ENCODE assay signal across 26 mouse cellular contexts in genomic region chr12:104033752-104034151, GRCm38 (mm10). TPM values are rescaled to one million over a fixed set of nuclear protein-coding genes. Genes with fewer than 3 reads are reported as not detected.
DNase-seq lines count a peak whose midpoint lies in the region; ATAC-seq and TF ChIP-seq lines count a peak whose summit lies in the region.
"Had no signal": no experiment of that assay in that cellular context is flagged by ENCODE, and none has a peak within 500 bp of the region (broad histone marks: within the 10 kb centered on the region; RNA-seq: fewer than 3 reads in every experiment).

No protein-coding gene starts in this region.

- no peaks in the 10 kb centered on the region; the same call in 1 of the 2 replicates for H3K36me3 ChIP-seq in liver, adult 2 months (ENCODE audit: control insufficient read depth, insufficient read depth, low read length)
- H3K36me3 ChIP-seq in liver, embryonic 13.5 days: no peaks in the 10 kb centered on the region
- H3K36me3 ChIP-seq in liver, embryonic 16.5 days (ENCODE audit: control insufficient read depth, insufficient read depth): no peaks in the 10 kb centered on the region
- no peaks in the 10 kb centered on the region for H3K36me3 ChIP-seq in myocyte (ENCODE audit: control insufficient read depth, insufficient read depth)
- H3K36me3 ChIP-seq: embryonic facial prominence, embryonic 10.5 days; embryonic facial prominence, embryonic 12.5 days; forebrain, embryonic 15.5 days had no signal

- peaks cover 5% of the 10 kb centered on the region; the same call in 1 of the 2 replicates for H3K79me2 ChIP-seq in liver, adult 2 months (ENCODE audit: control insufficient read depth, insufficient read depth, low read length)
- H3K79me2 ChIP-seq in myocyte (ENCODE audit: control insufficient read depth, insufficient read depth): no peaks in the 10 kb centered on the region

- 33% methylated on average over 1 of the region's 1 CpGs for WGBS in liver, adult 2 months
- 78% methylated on average over 1 of the region's 1 CpGs for WGBS in liver, embryonic 13.5 days (ENCODE audit: insufficient replicate concordance)
- 75% methylated on average over 1 of the region's 1 CpGs for WGBS in liver, embryonic 16.5 days (ENCODE audit: insufficient replicate concordance)

- TF ChIP-seq CTCF in liver, adult 2 months (IDR thresholded peaks at IDR 0.05; ENCODE audit: low read depth, low read length): no peak

- 0 out of 2 replicates have a peak, but pooled peaks cover 2% of the 10 kb centered on the region for H3K9me3 ChIP-seq in liver, embryonic 13.5 days (replicated peaks)
- H3K9me3 ChIP-seq in liver, embryonic 16.5 days (replicated peaks; ENCODE audit: control insufficient read depth, low read length): no peaks in the 10 kb centered on the region; the same call in 1 of the 2 replicates
- H3K9me3 ChIP-seq: embryonic facial prominence, embryonic 10.5 days; embryonic facial prominence, embryonic 12.5 days; forebrain, embryonic 13.5 days; forebrain, embryonic 15.5 days had no signal

- H3ac ChIP-seq in myocyte (ENCODE audit: control insufficient read depth, insufficient read length): no peak overlapping the region

- H3K4me2 ChIP-seq in liver, embryonic 13.5 days: no peak overlapping the region
- H3K4me2 ChIP-seq in liver, embryonic 16.5 days (ENCODE audit: low read depth, low read length): no peak overlapping the region
- peak overlapping the region; percentile 22 for H3K4me2 ChIP-seq in myocyte (ENCODE audit: low read depth)
- H3K4me2 ChIP-seq: embryonic facial prominence, embryonic 12.5 days; forebrain, embryonic 13.5 days; forebrain, embryonic 15.5 days had no signal

- peak overlapping the region; percentile 64 for H3K9ac ChIP-seq in liver, adult 2 months (ENCODE audit: low read depth, low read length)
- H3K9ac ChIP-seq in liver, embryonic 13.5 days: no peak overlapping the region
- H3K9ac ChIP-seq in liver, embryonic 16.5 days (ENCODE audit: low read depth, low read length): no peak overlapping the region
- H3K9ac ChIP-seq: embryonic facial prominence, embryonic 12.5 days; forebrain, embryonic 13.5 days; forebrain, embryonic 15.5 days had no signal

- TF ChIP-seq POLR2A in liver, adult 2 months (IDR thresholded peaks at IDR 0.05; ENCODE audit: extremely low read depth, insufficient read depth, low read length): no peak
- TF ChIP-seq POLR2A in myocyte (IDR thresholded peaks at IDR 0.05; ENCODE audit: insufficient read length, low read depth): no peak

- intact Hi-C loops in gastrocnemius, postnatal 14 days (cut with DNase I; ENCODE audit: low total_unique reads): no loop called here

- peak; percentile 93 for DNase-seq in liver, adult 2 months (ENCODE audit: extremely low read depth, low read depth, low spot score)
- DNase-seq in liver: no peak
- no peak for DNase-seq in liver, embryonic 13.5 days
- DNase-seq in thymus, adult 18-20 months: no peak
- no peak for DNase-seq in gastrocnemius, postnatal 14 days
- DNase-seq: adrenal gland, adult 2 months; adrenal gland, postnatal 10 days; adrenal gland, postnatal 25 days; B cell, adult 2 months; cerebellum, adult 11-12 months; cerebellum, adult 2 months; cerebellum, adult 9-10 months; cerebellum, postnatal 10 days; cerebellum, postnatal 25 days had no signal

- ATAC-seq in liver, embryonic 13.5 days (ENCODE audit: low read depth): peak; percentile 47; the same call in 1 of the 2 replicates
- ATAC-seq in liver, embryonic 16.5 days (ENCODE audit: low read depth): peak; percentile 71
- ATAC-seq: forebrain, embryonic 13.5 days; forebrain, embryonic 15.5 days had no signal

- peak overlapping the region; percentile 92 for H3K27ac ChIP-seq in liver, adult 2 months (replicated peaks; ENCODE audit: insufficient read depth, low read depth, low read length)
- no peak overlapping the region for H3K27ac ChIP-seq in liver, embryonic 13.5 days
- H3K27ac ChIP-seq in liver, embryonic 16.5 days (ENCODE audit: low read length): peak overlapping the region; percentile 33; the same call in 1 of the 2 replicates
- H3K27ac ChIP-seq: embryonic facial prominence, embryonic 10.5 days; embryonic facial prominence, embryonic 12.5 days; forebrain, embryonic 13.5 days; forebrain, embryonic 15.5 days had no signal

- no peaks in the 10 kb centered on the region for H3K27me3 ChIP-seq in liver, adult 2 months (ENCODE audit: control insufficient read depth, insufficient read depth, low read length)
- H3K27me3 ChIP-seq in liver, embryonic 13.5 days: no peaks in the 10 kb centered on the region
- no peaks in the 10 kb centered on the region for H3K27me3 ChIP-seq in liver, embryonic 16.5 days (ENCODE audit: control insufficient read depth, insufficient read depth, low read depth, low read length)
- H3K27me3 ChIP-seq in myocyte (ENCODE audit: control insufficient read depth, insufficient read depth, insufficient read length): no peaks in the 10 kb centered on the region
- H3K27me3 ChIP-seq: embryonic facial prominence, embryonic 12.5 days; forebrain, embryonic 13.5 days; forebrain, embryonic 15.5 days had no signal

- H3K4me3 ChIP-seq in liver, adult 2 months (ENCODE audit: insufficient read depth, low read depth, low read length): no peak overlapping the region
- H3K4me3 ChIP-seq in liver, embryonic 13.5 days (replicated peaks): no peak overlapping the region
- no peak overlapping the region for H3K4me3 ChIP-seq in liver, embryonic 16.5 days (ENCODE audit: low read depth, low read length)
- no peak overlapping the region for H3K4me3 ChIP-seq in myocyte
- H3K4me3 ChIP-seq: embryonic facial prominence, embryonic 10.5 days; embryonic facial prominence, embryonic 12.5 days; forebrain, embryonic 13.5 days; forebrain, embryonic 15.5 days had no signal

- H3K4me1 ChIP-seq in liver, adult 2 months (ENCODE audit: control insufficient read depth, insufficient read depth, low read length): peaks cover 13% of the 10 kb centered on the region
- no peaks in the 10 kb centered on the region for H3K4me1 ChIP-seq in liver, embryonic 13.5 days (replicated peaks)
- no peaks in the 10 kb centered on the region for H3K4me1 ChIP-seq in liver, embryonic 16.5 days (ENCODE audit: control insufficient read depth, low read depth, low read length)
- H3K4me1 ChIP-seq: embryonic facial prominence, embryonic 10.5 days; embryonic facial prominence, embryonic 12.5 days; forebrain, embryonic 13.5 days; forebrain, embryonic 15.5 days had no signal

TF ChIP-seq in myocyte, 11 proteins besides CTCF, POLR2A, EP300 and RAD21:
- TF ChIP-seq TCF3 (IDR thresholded peaks at IDR 0.05; ENCODE audit: insufficient read length, low read depth): no peak
- TF ChIP-seq MAX (IDR thresholded peaks at IDR 0.05; ENCODE audit: low read depth): no peak
- no peak for TF ChIP-seq REST (IDR thresholded peaks at IDR 0.05; ENCODE audit: insufficient read depth, insufficient read length)
- no peak for TF ChIP-seq E2F4 (IDR thresholded peaks at IDR 0.05; ENCODE audit: insufficient read depth)
- no peak for TF ChIP-seq MYOG (IDR thresholded peaks at IDR 0.05; ENCODE audit: control insufficient read depth in 1 of 3, insufficient read depth in 1 of 3, insufficient read length in 2 of 3, low read depth in 2 of 3)
- no peak for TF ChIP-seq TCF12 (IDR thresholded peaks at IDR 0.05; ENCODE audit: insufficient read depth, poor library complexity, severe bottlenecking)
- no peak for TF ChIP-seq MYOD1 (IDR thresholded peaks at IDR 0.05; ENCODE audit: control insufficient read depth in 1 of 3, insufficient read length in 2 of 3, low read depth in 2 of 3)
- TF ChIP-seq USF1 (IDR thresholded peaks at IDR 0.05; ENCODE audit: low read depth): no peak
- no peak for TF ChIP-seq POLR2AphosphoS2 (IDR thresholded peaks at IDR 0.05; ENCODE audit: insufficient read length, low read depth)
- no peak for TF ChIP-seq CEBPB (IDR thresholded peaks at IDR 0.05; ENCODE audit: insufficient read depth, poor library complexity, severe bottlenecking)
- TF ChIP-seq SRF (IDR thresholded peaks at IDR 0.05; ENCODE audit: control insufficient read depth, insufficient read length, low read depth): no peak

RNA-seq across cellular contexts. Expression of gene Serpina12, which starts 10.5 kb away (rescaled TPM):
- total RNA-seq in liver, adult 2 months (2014; rRNA removed): 0.20 and 3.6 TPM in 2 replicates
- polyA plus RNA-seq in liver, adult 2 months (2012; rRNA removed): 0.56 and 1.8 TPM in 2 replicates
- 0.06 TPM in 1 of 2 replicates, not detected in the other for polyA plus RNA-seq in liver, embryonic 13.5 days (2015; fragmentation: Nextera tagmentation; extraction: Ambion mirVana)
- polyA plus RNA-seq in liver, embryonic 16.5 days (2015; fragmentation: Nextera tagmentation; extraction: Ambion mirVana): 0.07 TPM in 1 of 2 replicates, not detected in the other
- polyA plus RNA-seq in myocyte (2012; fragmentation: generic; extraction: Trizol): 0.16 TPM
- total RNA-seq in gastrocnemius, postnatal 14 days (2021): not detected
- polyA plus RNA-seq: brain, embryonic 14.5 days; cortical plate, adult 2 months; embryonic facial prominence, embryonic 10.5 days; embryonic facial prominence, embryonic 12.5 days; embryonic facial prominence, embryonic 14.5 days; forebrain, embryonic 11.5 days; forebrain, embryonic 13.5 days; forebrain, embryonic 15.5 days had no signal

RNA-seq across cellular contexts. Expression of gene Serpina9, which starts 20.2 kb away (rescaled TPM):
- 0.18 and 0.34 TPM in 2 replicates for total RNA-seq in liver, adult 2 months (2014; rRNA removed)
- 0.11 and 1.3 TPM in 2 replicates for polyA plus RNA-seq in liver, adult 2 months (2012; rRNA removed)
- polyA plus RNA-seq in liver, embryonic 13.5 days (2015; fragmentation: Nextera tagmentation; extraction: Ambion mirVana): not detected in 2 replicates
- polyA plus RNA-seq in liver, embryonic 16.5 days (2015; fragmentation: Nextera tagmentation; extraction: Ambion mirVana): not detected in 2 replicates
- polyA plus RNA-seq in myocyte (2012; fragmentation: generic; extraction: Trizol): 0.14 TPM
- not detected for total RNA-seq in gastrocnemius, postnatal 14 days (2021)
- total RNA-seq: adrenal gland, adult 2 months; adrenal gland, postnatal 25 days; MEL had no signal
- polyA plus RNA-seq: adrenal gland, adult 2 months; embryonic facial prominence, embryonic 10.5 days; forebrain, embryonic 11.5 days; forebrain, embryonic 13.5 days; forebrain, embryonic 15.5 days had no signal

RNA-seq across cellular contexts. Expression of gene Serpina11, which starts 44.0 kb away (rescaled TPM):
- 47.7 and 49.9 TPM in 2 replicates for total RNA-seq in liver, adult 2 months (2014; rRNA removed)
- polyA plus RNA-seq in liver, adult 2 months (2012; rRNA removed): 107 and 114 TPM in 2 replicates
- 5.0 and 5.4 TPM in 2 replicates for polyA plus RNA-seq in liver, embryonic 13.5 days (2015; fragmentation: Nextera tagmentation; extraction: Ambion mirVana)
- polyA plus RNA-seq in liver, embryonic 16.5 days (2015; fragmentation: Nextera tagmentation; extraction: Ambion mirVana): 23.6 and 23.7 TPM in 2 replicates
- 0.10 TPM for polyA plus RNA-seq in myocyte (2012; fragmentation: generic; extraction: Trizol)
- total RNA-seq in gastrocnemius, postnatal 14 days (2021): not detected
- total RNA-seq: adrenal gland, postnatal 25 days; ES-E14 had no signal
- polyA plus RNA-seq: brain, embryonic 14.5 days; cortical plate, adult 2 months; embryonic facial prominence, embryonic 10.5 days; embryonic facial prominence, embryonic 12.5 days; embryonic facial prominence, embryonic 14.5 days; forebrain, embryonic 11.5 days; forebrain, embryonic 13.5 days; forebrain, embryonic 15.5 days had no signal
